Mouse (Mus musculus): ENCODE data around the gene Akt2. TPM values are rescaled to one million over a fixed set of nuclear protein-coding genes. Genes with fewer than 3 reads are reported as not detected.

Gene Akt2
- total RNA-seq (2015; ENCODE audit: low replicate concordance) (28.5 and 59.9 TPM in 2 replicates), total RNA-seq (2017; ENCODE audit: low replicate concordance) (25.1 and 48.1 TPM in 2 replicates)

DNA sequence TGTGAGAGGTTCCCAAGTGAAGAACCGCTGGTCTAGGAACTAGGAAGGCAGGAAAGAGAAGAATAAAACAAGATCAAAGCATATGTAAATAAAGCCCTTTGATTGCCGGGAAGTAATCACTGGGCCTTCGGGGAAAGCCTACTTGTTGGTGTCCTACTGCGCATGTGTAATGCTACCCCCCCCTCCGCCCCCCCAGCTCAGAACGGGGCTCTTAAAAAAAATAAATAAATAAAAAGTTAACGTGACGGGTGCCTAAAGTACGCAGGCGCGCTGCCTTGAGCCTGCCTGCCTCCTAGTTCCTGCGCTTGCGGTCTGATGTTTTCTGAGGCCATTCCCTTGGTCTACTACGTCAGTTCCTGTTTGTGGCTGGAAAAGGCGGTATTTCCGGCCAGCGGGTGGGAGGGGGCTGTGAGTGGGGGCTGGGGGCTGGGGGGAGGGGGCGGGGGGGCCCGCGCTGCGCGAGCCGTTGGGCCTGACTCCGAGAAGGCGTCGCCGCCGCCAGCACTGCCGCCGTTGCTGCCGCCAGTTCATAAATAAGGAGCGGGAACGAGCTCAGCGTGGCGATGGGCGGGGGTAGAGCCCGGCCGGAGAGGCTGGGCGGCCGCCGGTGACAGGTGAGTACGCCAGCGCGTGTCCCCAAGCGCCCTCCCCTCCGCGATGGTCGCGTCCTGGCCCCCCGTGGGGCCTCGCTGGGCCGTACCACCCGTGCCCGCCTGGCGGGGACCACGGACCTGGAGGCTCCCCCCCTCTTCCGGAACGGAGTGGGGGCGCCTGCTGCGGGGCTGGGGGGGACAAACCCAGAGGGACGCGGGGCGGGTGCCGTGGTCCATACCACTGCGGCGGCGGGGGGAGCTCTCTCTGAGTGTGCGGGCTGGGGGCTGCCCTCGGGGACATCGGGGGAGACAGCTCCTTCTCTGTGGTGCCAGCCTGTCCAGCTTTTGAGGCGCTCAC is at the start of gene Akt2:
Gene Akt2 (plus strand): TSS at position 287 of the 951 bp plus-strand sequence.
- ATAC-seq (replicated peaks; ENCODE audit: low FRiP score, poor library complexity, severe bottlenecking), result peak; percentile 79

DNA sequence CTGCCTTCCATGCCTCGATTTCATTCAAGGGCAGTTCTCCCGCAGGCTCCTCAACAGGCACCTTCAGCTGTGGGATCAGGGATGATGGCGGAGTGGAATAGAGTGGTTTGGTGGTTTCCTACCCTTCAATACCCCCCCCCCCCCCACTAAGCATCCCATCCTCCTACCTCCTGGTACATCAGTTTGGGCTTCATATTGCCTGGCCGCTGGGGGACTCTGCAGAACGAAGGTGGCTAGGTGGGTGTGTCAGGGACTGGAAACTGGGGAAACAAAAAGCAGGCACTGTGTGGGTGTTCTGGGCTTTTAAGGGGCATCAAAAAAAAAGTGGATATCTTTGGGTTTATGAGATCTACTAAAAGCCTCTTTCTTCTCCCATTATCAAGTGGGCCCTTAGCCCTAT is 49.4 kb upstream of the Akt2 start:
- ATAC-seq (replicated peaks; ENCODE audit: low FRiP score, poor library complexity, severe bottlenecking), result no peak

DNA sequence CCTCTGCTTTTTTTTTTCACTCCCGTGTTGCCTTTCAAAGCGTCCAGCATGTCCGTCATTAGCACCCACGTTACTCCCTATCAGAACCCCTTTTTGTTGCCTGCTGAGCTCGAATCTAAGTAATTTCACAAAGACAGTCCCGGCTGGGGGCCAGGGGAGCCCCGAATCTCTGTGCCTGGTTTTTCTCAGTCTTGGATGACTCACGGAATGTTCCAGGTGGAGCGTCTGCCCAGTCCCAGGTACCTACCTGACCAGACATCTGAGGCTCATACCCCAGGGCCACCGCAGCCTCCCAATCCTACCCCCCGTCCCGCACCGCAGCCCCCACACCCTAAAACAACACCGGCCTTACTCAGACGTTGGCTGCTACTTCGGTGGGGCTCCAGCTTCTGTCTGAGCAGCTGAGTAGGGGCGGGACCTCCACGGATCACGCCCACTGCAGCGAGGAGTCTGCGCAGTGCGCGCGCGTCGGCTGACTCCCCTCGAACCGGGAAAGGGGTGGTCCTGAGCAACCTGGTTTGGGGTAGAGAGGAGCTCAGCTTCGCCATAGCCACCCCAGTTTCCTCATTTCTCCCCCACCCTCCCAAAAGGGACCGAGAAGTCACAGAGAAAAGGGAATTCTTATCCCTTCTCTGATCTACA is 48.8 kb upstream of the Akt2 start:
- ATAC-seq (replicated peaks; ENCODE audit: low FRiP score, poor library complexity, severe bottlenecking), result peak; percentile 80

- no peak for ATAC-seq (replicated peaks; ENCODE audit: low FRiP score, poor library complexity, severe bottlenecking)
Measured at GRCm38 (mm10) chr7:27543065-27543464, 48.3 kb upstream of the Akt2 start.

GRCm38 (mm10) chr7:27543851-27544250 is 47.5 kb upstream of the Akt2 start:
- no peak for ATAC-seq (replicated peaks; ENCODE audit: low FRiP score, poor library complexity, severe bottlenecking)

DNA sequence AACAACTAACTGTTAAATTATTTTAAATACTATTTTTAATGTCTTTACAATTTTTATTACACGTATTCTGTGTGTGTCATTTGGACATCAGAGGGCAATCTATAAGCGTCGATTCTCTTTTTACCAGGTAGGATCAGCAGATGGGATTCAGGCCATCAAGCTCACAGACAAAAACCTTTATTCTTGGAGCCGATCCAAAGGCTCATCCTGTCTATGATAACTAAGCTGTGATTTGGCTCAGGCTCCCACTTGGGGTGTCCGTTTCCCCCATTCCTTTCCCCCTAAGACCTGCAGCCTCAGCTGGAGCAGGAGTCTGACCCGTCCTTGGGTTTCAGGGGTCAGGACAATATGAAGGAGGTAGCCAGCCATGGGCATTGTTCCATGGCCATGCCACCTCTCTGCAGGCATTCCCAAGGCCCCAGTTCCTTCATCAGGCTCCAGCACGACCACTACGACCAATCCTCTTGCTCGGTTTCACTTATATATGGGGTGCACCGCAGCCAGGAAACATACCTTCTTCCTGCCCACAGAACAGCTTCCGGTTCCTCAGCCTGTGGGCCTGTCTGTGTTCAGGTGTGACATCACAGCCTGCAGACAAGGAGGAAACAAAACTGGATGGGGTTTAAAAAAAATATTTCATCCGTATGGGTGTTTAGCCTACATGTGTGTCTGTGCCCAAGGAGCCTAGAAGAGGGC is 46.5 kb upstream of the Akt2 start:
- no peak for ATAC-seq (replicated peaks; ENCODE audit: low FRiP score, poor library complexity, severe bottlenecking)

GRCm38 (mm10) chr7:27549597-27549996 is 41.8 kb upstream of the Akt2 start:
- no peak for ATAC-seq (replicated peaks; ENCODE audit: low FRiP score, poor library complexity, severe bottlenecking)

- no peak for ATAC-seq (replicated peaks; ENCODE audit: low FRiP score, poor library complexity, severe bottlenecking)
Measured at GRCm38 (mm10) chr7:27552070-27552469, 39.3 kb upstream of the Akt2 start.

- ATAC-seq (replicated peaks; ENCODE audit: low FRiP score, poor library complexity, severe bottlenecking), result peak; percentile 99
Measured at GRCm38 (mm10) chr7:27552931-27553513, 38.3 kb upstream of the Akt2 start, which contains the start of the genes Pld3 and 2310022A10Rik. TSS of gene Pld3 (minus strand) at chr7:27553218. TSS of gene 2310022A10Rik (plus strand) at chr7:27553233.

DNA sequence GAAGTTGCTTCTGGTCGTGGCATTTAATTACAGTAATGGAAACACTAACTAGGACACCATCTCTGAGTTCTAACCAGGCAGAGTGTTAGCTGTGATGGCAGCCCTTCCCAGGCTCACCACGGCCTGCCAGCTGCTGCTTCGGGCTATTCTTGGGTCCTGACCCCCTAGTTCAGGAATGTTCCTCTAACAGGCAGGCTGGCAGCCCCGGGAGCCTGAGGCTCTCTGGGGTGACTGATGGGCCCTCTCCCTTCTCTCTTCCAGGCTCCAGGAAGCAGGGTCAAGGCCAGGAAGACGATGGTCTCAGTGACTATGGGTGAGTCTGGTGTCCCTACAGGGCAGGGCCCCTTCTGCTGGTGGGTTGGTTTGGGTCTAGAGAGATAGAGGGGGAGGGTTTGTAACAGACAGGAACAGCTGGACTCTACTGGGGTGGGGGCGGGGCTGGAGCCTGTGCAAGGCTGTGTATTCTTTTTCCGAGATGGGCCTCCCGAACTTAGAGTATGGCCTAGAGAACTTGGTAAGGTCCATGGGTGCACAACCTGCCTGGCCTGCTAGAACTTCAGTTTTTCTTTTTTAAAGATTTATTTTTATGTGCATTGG is 31.0 kb upstream of the Akt2 start:
- no peak for ATAC-seq (replicated peaks; ENCODE audit: low FRiP score, poor library complexity, severe bottlenecking)

GRCm38 (mm10) chr7:27560978-27561377 is 30.4 kb upstream of the Akt2 start:
- no peak for ATAC-seq (replicated peaks; ENCODE audit: low FRiP score, poor library complexity, severe bottlenecking)

DNA sequence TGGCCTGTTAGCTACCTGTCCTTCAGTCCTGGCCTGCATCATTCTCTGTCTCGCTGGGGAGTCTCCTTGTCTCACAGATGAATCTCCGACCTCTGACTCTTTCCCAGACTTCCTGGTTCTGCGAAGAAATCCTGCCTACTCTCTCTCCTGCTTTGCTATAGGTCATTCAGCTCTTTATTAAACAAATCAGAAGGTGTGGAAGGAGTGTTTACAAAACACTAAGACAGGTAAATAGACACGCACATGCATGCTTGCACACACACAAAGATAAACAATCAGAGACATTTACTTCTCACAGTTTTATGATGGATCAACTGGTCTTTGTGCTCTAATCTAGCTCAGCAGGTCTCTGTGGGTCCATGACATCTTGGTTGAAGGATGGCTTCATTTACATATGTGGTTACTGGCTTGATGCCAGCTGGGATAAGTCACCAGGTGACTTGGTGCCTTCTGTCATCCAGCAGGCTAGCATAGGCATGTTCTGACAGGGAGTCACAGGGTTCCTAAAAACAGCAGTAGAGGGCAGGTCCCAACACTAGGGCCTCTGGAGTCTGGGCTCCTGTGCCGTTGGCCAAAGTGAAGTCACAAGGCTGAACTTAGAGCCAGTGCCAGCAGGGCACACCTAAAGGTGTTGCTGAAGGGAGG is 21.6 kb upstream of the Akt2 start:
- ATAC-seq (replicated peaks; ENCODE audit: low FRiP score, poor library complexity, severe bottlenecking), result no peak

DNA sequence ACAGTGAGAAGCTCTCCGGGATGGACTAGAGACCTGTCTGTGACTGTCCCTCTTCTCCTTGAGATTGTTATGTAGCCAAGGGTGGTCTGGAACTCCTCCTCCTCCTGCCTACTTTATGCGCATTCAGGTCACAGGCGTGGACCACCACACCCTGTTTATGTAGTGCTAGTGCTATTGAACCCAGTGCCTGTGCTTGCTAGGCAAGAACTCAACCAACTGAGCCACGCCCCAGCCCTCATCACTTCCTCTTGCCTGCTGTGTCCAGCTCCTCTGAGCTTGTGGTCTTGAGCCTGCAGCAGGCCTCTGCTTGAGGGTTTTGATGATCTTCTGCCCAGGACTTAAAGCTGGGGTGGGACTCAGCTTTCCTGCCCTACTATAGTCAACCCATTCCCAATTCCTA is 19.2 kb upstream of the Akt2 start:
- no peak for ATAC-seq (replicated peaks; ENCODE audit: low FRiP score, poor library complexity, severe bottlenecking)

GRCm38 (mm10) chr7:27574124-27574880 is 17.1 kb upstream of the Akt2 start:
- no peak for ATAC-seq (replicated peaks; ENCODE audit: low FRiP score, poor library complexity, severe bottlenecking)

DNA sequence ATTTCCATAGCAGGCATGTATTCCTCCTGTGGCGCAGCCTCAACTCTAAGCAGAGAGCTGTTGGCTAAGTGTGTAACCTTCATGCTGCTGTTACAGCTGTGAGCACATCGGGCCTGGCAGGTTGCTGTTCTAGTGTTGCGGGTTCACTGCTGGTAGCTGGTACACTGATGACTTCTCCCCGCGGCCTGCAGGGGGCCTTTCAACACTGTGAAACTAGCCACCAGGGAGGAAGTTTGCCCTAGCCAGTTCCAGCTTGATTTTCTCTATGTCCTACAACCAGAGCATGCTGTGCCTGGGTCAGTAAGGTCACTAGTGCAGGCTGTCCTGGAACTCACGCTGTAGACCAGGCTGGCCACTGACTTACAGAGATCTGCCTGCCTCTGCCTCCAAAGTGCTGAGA is 14.4 kb upstream of the Akt2 start:
- no peak for ATAC-seq (replicated peaks; ENCODE audit: low FRiP score, poor library complexity, severe bottlenecking)

GRCm38 (mm10) chr7:27577589-27577988 is 13.8 kb upstream of the Akt2 start:
- ATAC-seq (replicated peaks; ENCODE audit: low FRiP score, poor library complexity, severe bottlenecking), result no peak

GRCm38 (mm10) chr7:27578465-27578864 is 12.9 kb upstream of the Akt2 start:
- no peak for ATAC-seq (replicated peaks; ENCODE audit: low FRiP score, poor library complexity, severe bottlenecking)
